Mouse (Mus musculus) heart, adult 2 months (tissue): ENCODE results near the gene Slfn14. TPM values are rescaled to one million over a fixed set of nuclear protein-coding genes. Genes with fewer than 3 reads are reported as not detected.

Source experiments
- DNase-seq, 2 experiments: peaks; one replicate each; pipeline ENCODE4 v3.0.0; 2021
- H3K27ac ChIP-seq: fragments of 200-600 bp; 2 replicates; pipeline ENCODE4 v1.8.1; 2022
- H3K27me3 ChIP-seq: fragments of 200-500 bp; 2 replicates; pipeline ENCODE4 v1.6.1; 2012; ENCODE audit warnings: mild to moderate bottlenecking, low read length, inconsistent platforms, mixed read lengths; ENCODE audit not compliant: control insufficient read depth, insufficient read depth
- H3K36me3 ChIP-seq: fragments of 200-500 bp; 2 replicates; pipeline ENCODE4 v1.6.1; 2012; ENCODE audit warnings: low read length, inconsistent platforms; ENCODE audit not compliant: control insufficient read depth, insufficient read depth
- H3K4me1 ChIP-seq: fragments of 200-500 bp; 2 replicates; pipeline ENCODE4 v1.6.1; 2011; ENCODE audit warnings: low read length; ENCODE audit not compliant: control insufficient read depth, insufficient read depth
- H3K4me3 ChIP-seq: fragments of 200-600 bp; 2 replicates; pipeline ENCODE4 v1.8.1; 2022
- H3K79me2 ChIP-seq: fragments of 200-500 bp; replicated peaks from 2 replicates; pipeline ENCODE4 v1.6.1; 2012; ENCODE audit warnings: mild to moderate bottlenecking, inconsistent platforms, low read length, moderate library complexity, mixed read lengths; ENCODE audit not compliant: control insufficient read depth, insufficient read depth
- H3K9ac ChIP-seq: fragments of 200-500 bp; 2 replicates; pipeline ENCODE4 v1.6.1; 2012; ENCODE audit warnings: low read depth, mild to moderate bottlenecking, control low read depth, inconsistent platforms, low read length, mixed read lengths
- CTCF ChIP-seq: fragments of 200-600 bp; IDR thresholded peaks from 2 replicates; pipeline ENCODE4 v1.8.1; 2022; ENCODE audit warnings: antibody characterized with exemption, mild to moderate bottlenecking, moderate library complexity
- EP300 ChIP-seq: fragments of 200-500 bp; IDR thresholded peaks from 2 replicates; pipeline ENCODE4 v1.6.1; 2011; ENCODE audit warnings: low read depth, low read length, control low read depth; ENCODE audit not compliant: insufficient read depth
- POLR2A ChIP-seq: fragments of 200-500 bp; IDR thresholded peaks from 2 replicates; pipeline ENCODE4 v1.6.1; 2011; ENCODE audit warnings: mild to moderate bottlenecking, low read depth, low read length, control low read depth; ENCODE audit not compliant: insufficient read depth
- WGBS: fragments of 180-500 bp; shearing (Covaris S2); methylation state at CpG from one replicate; pipeline ENCODE4 v1.1.7; 2018; 5-methylcytosine and 5-hydroxymethylcytosine counted together
- intact Hi-C: fragments of 180-260 bp; cut with DNase I; formaldehyde crosslinking; loops from one replicate; pipeline ENCODE4 v1.15.1; 2025
- polyA plus RNA-seq: library from polyadenylated mRNA; depleted of rRNA; stranded (reverse); fragments of >200 nt; gene quantifications from 2 replicates; pipeline ENCODE4 v1.2.3, GENCODE M21; 2012
- total RNA-seq, 2 experiments: library from RNA; stranded (reverse); gene quantifications; 2 replicates each; pipeline ENCODE4 v1.2.3; 2021

The Slfn14 gene
- total and polyA plus RNA-seq, 3 experiments = 0.14 TPM; not detected in 2

- H3K4me3 ChIP-seq = no peak overlapping the region
- TF ChIP-seq EP300 (no peak), CTCF (no peak), POLR2A (no peak)
- intact Hi-C loops = no loop called here
- 72% methylated on average over 4 of the region's 4 CpGs for WGBS
- H3K79me2 ChIP-seq = no peaks in the 10 kb centered on the region
- H3K27ac ChIP-seq = peak overlapping the region; percentile 12; the same call in 1 of the 2 replicates
- no peaks in the 10 kb centered on the region for H3K27me3 ChIP-seq
- H3K9ac ChIP-seq = no peak overlapping the region
- no peak for DNase-seq
- H3K36me3 ChIP-seq = no peaks in the 10 kb centered on the region
- no peaks in the 10 kb centered on the region for H3K4me1 ChIP-seq
Observed at GRCm38 (mm10) chr11:83279024-83279423, 7.5 kb downstream of the Slfn14 start.

DNA sequence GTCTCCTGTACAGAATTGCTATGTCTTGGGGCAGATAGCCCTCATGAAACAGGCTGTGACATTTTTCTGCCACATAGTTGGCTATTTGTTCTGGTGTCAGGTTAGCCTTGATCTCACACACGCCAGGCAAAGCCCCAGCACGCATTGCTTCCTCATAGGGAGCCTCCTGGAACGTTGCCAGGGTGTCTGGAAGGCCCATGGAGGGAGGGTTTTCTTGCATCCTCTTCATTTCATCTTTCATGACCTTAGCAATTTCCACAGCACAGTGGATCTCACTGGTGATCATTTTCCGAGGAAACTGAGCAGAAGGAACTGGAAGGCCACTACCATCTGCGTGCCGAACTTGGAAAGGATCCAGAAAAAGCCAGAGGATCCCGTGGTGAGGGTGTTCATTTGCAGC is 10.3 kb downstream of the Slfn14 start:
- Histone ChIP-seq H3K27ac (no peak overlapping the region), H3K79me2 (no peaks in the 10 kb centered on the region), H3K4me3 (no peak overlapping the region), H3K27me3 (no peaks in the 10 kb centered on the region), H3K36me3 (no peaks in the 10 kb centered on the region), H3K9ac (no peak overlapping the region), H3K4me1 (no peaks in the 10 kb centered on the region; the same call in 1 of the 2 replicates)
- WGBS = 41% methylated on average over 7 of the region's 7 CpGs
- intact Hi-C loops = no loop called here
- DNase-seq = no peak
- TF ChIP-seq CTCF (no peak), EP300 (no peak)

- no peaks in the 10 kb centered on the region for H3K79me2 ChIP-seq
- peak in 1 of 2 experiments; percentile 36 for DNase-seq
- no peak overlapping the region; the same call in 1 of the 2 replicates for H3K9ac ChIP-seq
- H3K27ac ChIP-seq = peak overlapping the region; percentile 95
- H3K27me3 ChIP-seq = no peaks in the 10 kb centered on the region
- intact Hi-C loops = no loop called here
- peak; percentile 63 for TF ChIP-seq CTCF
- no peak for TF ChIP-seq EP300
- no peak for TF ChIP-seq POLR2A
- no peaks in the 10 kb centered on the region; the same call in 1 of the 2 replicates for H3K4me1 ChIP-seq
- H3K4me3 ChIP-seq = peak overlapping the region; percentile 59; the same call in 1 of the 2 replicates
- no peaks in the 10 kb centered on the region for H3K36me3 ChIP-seq
- WGBS = 22% methylated on average over 2 of the region's 2 CpGs
Observed at GRCm38 (mm10) chr11:83271951-83272843, 14.3 kb downstream of the Slfn14 start.

GRCm38 (mm10) chr11:83271151-83271950 is 15.2 kb downstream of the Slfn14 start:
- H3K27me3 ChIP-seq = no peaks in the 10 kb centered on the region
- H3K9ac ChIP-seq = peak overlapping the region; percentile 41
- under 1% methylated on average over 26 of the region's 26 CpGs for WGBS
- H3K4me3 ChIP-seq = peak overlapping the region; percentile 59
- H3K79me2 ChIP-seq = no peaks in the 10 kb centered on the region
- peak; percentile 79 to 87 for DNase-seq
- TF ChIP-seq CTCF = no peak; the same call in 1 of the 2 replicates
- no peak for TF ChIP-seq EP300
- peak; percentile 86 for TF ChIP-seq POLR2A
- H3K27ac ChIP-seq = peak overlapping the region; percentile 95
- H3K4me1 ChIP-seq = no peaks in the 10 kb centered on the region; the same call in 1 of the 2 replicates
- H3K36me3 ChIP-seq = no peaks in the 10 kb centered on the region
- intact Hi-C loops = no loop called here

DNA sequence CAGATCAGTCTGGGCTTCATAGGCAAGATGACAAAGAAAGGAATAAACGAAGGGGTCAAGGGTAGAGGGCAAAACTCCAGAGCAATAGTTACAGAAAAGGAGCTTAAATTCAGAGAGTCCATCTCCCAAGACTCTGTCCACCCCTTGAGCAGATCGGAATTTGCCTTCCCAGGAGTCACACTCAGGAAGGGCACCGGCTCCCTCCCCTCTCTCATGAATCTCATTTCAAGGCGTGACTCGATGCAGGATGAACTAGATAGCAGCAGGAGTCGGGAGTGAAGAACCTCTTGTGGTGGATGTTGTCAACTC is 15.7 kb downstream of the Slfn14 start:
- H3K27ac ChIP-seq = peak overlapping the region; percentile 95

More for the DNA sequence above, 15.7 kb downstream of the Slfn14 start:
- Histone ChIP-seq H3K4me1 (no peaks in the 10 kb centered on the region; the same call in 1 of the 2 replicates), H3K36me3 (no peaks in the 10 kb centered on the region), H3K9ac (peak overlapping the region; percentile 41), H3K4me3 (peak overlapping the region; percentile 59), H3K79me2 (no peaks in the 10 kb centered on the region), H3K27me3 (no peaks in the 10 kb centered on the region)
- no peak for DNase-seq
- 0 out of 2 replicates have a peak, but pooled peaks have one; percentile 34 for TF ChIP-seq EP300
- TF ChIP-seq POLR2A = no peak
- no peak for TF ChIP-seq CTCF
- WGBS = under 1% methylated on average over 6 of the region's 6 CpGs
- intact Hi-C loops = no loop called here
